Mouse (Mus musculus): ENCODE data around the gene Cachd1.
A peak's percentile ranks its signal among the peaks of the same experiment; 100 is the strongest.

The Cachd1 gene

GRCm38 (mm10) chr4:101068786-101069153 is 292.3 kb downstream of the Cachd1 start, which contains the start of gene Raver2:
TSS of gene Raver2 (plus strand) at chr4:101068983.
- DNase-seq, result peak; percentile 75 to 83

- peak; percentile 49 to 63 for DNase-seq
Measured at GRCm38 (mm10) chr4:101069154-101069971, 292.9 kb downstream of the Cachd1 start.

GRCm38 (mm10) chr4:101071570-101071969 is 295.1 kb downstream of the Cachd1 start:
- no peak for DNase-seq

GRCm38 (mm10) chr4:101076425-101076824 is 299.9 kb downstream of the Cachd1 start:
- no peak for DNase-seq
